Mouse (Mus musculus) megakaryocyte-erythroid progenitor cell, adult 5-6 weeks (primary cell): ENCODE data around the gene Fntb. TPM values are rescaled to one million over a fixed set of nuclear protein-coding genes. Genes with fewer than 3 reads are reported as not detected.
A peak's percentile ranks its signal among the peaks of the same experiment; 100 is the strongest.

Experiments
- ATAC-seq: replicated peaks from 2 replicates; pipeline ENCODE4 v1.8.0; 2016; ENCODE audit warnings: mild to moderate bottlenecking, inconsistent platforms; ENCODE audit not compliant: severe bottlenecking, poor library complexity, low FRiP score, low TSS enrichment
- total RNA-seq, 2 experiments: library from RNA; stranded (forward) in 1 of 2; stranded (reverse) in 1 of 2; fragments of 200-1000, 215-1000 nt in 1 of 2; fragments of >200 nt in 1 of 2; fragmentation: Nextera tagmentation in 1 of 2; gene quantifications; 2 replicates each; pipeline ENCODE4 v1.2.3; 2014 to 2017

Gene Fntb
- total RNA-seq, 2 experiments from 2014 or later, result 15.4 to 31.1 TPM

DNA sequence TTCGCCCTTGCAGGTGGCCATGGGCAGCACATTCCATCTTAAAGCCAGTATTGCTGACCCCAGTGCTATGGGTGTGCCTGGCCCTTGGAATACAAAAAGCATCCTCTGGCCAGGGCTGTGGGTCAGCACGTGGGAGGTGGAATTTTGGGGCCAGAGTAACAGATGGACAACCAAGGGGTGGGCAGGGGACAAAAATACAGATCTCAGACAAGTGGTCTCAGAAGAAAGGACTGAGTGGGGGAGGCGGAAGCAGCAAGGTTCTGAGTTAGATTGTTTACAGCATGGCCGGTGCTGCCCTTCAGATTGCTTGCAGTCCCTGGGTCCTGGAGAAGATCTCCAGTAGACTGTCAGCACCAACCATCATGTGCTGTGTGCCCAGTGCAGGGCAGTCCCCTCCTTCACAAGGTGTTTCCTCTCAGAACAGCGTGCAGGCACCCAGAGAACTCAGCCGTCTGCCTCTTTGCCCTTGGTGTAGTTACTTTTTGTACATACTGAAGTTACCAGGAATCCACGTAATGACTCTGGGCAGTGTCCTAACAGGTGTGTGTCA, 107.5 kb downstream of the Fntb start:
- no peak for ATAC-seq

DNA sequence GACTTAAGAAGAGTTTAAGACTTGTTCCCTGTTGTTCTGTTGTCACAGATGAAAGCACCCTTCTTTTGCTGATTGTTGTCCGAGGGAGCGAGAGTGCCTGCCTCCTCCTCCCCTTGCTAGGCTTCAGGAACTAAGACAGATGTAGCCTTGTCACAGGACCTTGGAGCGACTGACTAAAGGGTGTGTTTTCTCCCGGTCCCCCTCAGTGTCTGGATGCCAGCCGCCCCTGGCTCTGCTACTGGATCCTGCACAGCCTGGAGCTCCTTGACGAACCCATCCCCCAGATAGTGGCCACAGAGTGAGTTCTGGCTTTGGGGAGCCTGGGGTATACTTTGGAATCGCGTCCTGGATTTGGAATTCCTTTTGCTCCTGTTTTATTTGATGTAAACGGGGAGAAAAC, 109.4 kb downstream of the Fntb start:
- no peak for ATAC-seq

DNA sequence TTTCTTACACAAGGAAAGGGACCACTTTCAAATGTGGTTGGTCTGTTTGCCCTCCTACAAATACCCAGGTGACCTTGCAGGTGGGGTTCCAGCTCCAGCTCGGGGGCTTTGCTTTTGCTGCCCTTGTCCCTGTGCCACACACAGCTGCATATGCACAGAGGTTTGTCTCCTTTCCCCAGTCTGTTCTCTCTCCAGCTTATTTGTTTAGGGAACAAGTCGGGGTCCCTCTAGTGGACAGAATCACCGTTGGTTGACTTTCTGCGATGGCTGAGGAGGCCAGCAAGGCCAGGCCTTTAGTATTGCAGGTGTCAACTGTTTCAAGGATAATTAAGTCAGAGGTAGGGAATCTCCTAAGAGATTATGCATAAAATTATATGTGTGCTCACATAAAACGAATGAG, 113.9 kb downstream of the Fntb start:
- peak; percentile 70; the same call in 1 of the 2 replicates for ATAC-seq

DNA sequence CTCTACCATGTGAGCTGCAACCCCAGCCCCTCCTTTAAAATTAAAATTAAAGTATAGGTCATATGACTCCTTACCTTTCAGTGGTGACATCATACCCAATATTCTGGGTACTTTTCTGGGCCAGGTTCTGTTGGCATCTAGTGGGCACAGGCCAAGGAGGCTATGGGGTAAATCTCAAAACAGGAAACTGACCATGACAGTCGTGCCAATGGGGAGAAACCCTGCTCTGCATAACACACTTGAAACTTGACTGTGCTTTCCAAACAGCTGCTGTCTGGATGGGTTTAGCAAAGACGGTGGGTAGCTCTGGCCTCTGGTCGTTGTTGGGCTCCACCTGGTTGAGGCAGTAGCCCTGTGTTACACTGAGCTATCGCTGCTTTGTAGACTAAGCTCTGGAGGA, 114.7 kb downstream of the Fntb start:
- ATAC-seq, result no peak

DNA sequence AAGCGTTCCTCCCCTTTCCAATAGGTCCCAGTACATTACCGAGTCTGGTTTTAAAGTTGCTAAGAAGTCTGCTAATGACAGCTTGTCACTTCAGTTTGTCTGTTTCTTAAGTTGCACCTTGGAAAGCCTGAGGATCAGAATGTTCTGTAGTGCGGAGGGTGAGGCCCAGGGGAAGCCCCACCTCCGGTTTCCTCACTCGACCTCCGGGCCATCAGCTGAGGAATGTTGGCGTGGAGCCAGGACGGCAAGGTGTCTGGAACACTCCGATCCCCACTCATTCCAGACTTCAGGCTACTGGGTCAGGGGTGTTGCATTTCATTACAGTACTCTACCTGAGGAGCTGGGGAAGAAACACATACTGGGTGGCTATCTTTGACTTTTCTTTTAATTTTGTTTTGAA, 118.4 kb downstream of the Fntb start:
- no peak for ATAC-seq

DNA sequence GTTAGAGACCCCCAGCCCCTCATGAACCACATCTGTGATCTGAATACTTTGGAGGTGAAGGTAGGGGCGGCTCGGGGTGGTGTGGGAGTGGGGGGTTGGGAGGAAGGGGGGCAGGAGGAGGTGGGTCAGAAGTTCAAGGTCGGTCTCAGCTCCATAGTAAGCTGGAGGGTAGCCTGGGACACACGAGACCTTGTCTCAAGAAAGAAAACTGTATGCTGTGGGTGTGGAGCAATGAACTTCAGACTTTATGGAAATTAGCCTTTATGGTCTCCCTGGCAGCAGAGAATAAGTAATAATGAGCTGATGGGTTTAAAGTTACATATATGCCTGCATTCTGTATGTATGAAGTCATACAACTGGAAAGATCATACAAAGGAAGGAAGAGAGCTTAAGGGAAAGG, 119.7 kb downstream of the Fntb start:
- ATAC-seq, result no peak

DNA sequence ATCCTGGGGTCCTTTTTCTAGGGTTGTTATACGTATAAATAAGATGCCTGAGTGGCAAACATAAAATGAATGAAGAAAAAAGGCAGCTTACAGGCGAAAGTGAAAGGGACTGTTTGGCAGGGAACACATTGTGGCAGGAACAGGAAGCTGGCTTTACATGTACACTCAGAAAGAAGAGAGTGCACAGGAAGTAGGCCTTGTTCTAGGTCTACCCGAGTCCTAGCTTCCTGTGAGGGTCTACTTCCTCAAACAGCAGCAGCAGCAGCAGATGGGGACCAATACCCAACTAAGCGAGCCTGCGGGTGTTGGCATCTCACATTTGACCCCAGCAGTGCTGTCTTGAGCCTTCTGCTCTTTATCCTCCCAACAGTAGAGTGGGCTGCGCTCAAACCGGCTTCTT, 121.4 kb downstream of the Fntb start:
- no peak for ATAC-seq

DNA sequence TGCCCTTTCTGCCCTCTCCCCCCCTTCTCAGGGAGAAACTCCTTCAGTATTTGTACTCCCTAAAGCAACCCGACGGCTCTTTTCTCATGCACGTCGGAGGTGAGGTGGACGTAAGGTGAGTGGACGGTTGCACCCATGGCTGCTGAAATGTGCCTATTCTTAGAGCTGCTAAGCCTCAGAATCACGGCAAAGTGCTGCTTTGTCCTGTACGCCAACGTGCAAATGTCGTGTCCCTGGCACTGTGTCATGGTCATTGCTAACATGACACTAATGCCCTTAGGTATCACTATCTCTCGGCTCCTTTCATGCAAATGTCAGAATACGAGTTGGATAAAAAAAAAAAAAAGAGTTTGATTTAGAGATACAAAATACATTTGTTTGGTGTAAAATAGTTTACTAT, 122.6 kb downstream of the Fntb start:
- no peak for ATAC-seq

DNA sequence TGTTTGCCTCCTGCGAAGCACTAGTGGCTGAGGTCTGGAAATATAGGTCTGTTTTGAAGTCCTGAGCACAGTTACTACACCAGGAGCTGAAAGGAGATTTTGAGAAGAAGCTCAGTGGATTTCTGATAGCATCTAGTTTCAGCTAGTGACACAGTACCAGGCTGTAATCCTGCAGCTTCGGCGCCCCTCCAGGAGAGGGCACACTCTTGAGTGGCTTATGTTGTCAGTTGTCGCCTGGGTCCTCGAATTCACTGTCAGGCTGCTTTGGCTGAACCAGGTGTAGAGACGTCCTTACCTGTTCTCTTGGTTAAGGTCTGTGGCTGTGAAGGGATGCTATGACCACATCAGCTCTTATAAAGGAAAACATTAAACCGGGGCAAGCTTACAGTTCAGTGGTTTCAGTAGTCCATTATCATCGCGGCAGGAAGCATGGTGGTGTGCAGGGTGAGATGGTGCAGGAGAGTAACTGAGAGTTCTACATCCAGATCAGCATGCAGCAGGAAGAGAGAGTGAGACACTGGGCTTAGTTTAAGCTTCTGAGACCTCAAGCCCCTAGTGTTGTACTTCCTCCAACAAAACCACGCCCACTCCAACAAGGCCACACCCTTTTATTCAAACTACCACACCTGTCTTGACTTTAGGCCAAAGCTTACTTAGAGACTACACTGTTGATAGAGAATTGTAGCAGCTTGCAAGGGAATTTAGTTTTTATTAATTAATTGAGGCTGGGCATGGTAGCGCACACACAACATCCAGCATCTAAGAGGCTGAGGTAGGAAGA, 124.2 kb downstream of the Fntb start:
- ATAC-seq, result no peak

DNA sequence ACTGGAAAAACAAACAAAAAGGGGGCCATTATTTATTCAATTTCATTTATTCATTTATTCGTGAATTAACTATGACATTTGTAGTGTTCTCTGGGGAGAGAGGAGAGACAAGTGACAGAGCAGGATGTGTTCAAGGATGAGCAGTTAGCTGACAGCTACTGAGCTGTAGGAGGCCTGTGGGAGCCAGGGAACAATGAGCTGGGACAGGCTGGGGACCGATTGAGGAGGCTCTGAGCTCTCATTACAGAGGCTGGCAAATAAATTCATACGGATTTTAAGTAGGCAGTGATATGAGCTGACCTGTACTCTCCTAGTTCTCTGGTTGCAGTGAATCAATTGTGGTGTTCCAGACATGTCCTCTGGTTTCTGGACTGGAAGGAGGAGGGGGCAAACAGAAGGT, 125.8 kb downstream of the Fntb start:
- ATAC-seq, result no peak

DNA sequence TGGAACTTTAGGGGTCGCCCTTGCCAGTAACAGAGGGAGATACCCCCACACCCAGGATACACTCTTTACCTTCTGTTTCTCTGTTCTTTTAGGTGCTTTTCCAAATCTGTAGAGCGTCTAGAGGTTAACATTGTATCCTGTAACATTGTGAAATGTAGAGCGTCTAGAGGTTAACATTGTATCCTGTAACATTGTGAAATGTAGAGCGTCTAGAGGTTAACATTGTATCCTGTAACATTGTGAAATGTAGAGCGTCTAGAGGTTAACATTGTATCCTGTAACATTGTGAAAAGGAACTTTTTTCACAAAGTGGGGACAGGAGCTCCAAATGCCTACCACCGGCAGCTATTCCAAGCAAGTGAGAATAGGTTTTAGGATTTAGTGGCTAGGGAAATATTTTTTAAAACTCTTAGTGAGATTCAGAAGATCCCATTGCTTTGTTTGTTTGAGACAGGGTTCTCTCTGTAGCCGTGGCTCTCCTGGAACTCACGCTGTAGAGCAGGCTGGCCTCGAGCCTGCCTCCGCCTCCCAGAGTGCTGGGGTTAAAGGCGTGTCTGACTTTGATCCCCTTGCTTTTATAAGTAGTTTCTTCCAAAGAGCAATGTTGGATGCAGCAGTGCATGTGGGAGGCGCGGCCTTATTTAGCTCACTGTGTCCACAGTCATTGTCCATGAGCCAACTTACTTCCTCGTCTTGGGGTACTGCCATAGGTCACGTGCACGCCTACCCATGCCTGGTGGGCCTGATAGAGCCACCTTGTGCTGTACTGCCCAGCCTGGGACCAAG, 127.7 kb downstream of the Fntb start:
- peak; percentile 24; the same call in 1 of the 2 replicates for ATAC-seq

DNA sequence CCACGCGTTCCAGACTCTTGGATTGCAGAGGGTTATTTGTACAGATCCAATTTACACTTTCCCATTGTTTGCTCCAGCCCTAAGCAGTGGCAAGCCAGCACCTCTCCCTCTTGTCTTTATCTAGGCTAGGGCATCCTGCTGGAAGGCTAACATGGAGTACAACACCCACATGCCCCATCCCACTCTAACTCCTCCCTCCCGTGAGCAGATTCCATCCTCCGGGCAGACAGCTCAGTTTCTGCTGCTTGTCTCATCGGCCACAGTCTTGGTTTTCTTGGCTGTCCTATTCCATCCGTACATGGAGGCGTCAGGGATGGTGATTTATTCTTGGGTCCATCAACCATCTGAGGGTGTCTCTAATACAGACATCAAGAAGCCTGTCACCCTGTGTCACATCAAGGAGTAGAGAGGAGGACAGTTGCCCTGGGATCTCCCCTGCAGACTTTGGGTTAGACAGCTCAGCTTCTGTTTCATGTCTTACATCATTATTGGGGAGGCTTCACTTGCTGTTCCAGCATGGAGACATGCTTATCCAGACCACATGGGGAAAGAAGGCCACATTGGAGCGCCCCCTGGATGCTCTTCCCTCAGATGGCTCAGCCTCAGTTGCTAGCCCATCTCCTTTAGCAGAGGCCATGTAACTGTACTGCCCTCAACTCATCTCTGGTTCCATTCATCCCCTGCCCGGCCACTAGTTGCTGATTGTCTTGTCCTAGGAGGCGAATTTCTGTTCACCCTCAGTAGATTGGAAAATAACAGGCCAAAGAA, 129.6 kb downstream of the Fntb start:
- no peak for ATAC-seq

DNA sequence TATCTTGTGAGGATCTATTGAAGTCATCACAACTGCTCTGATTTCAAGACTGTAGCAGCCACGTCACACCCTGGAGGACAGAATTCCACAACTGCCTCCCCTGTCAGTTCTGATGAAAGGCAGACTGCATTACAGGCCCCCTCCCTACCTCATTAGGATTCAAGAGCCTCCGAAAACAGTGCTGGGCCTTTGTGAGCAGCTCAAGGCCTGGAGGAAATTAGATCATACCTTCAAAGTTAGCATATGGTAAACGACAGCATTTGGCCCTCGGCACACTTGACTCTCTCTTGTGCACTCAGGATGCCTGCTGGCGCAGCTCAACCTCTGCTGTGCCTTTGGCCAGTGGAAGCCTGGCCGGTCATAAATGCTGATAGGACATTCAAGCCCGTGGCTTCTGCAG, 130.4 kb downstream of the Fntb start:
- no peak for ATAC-seq

DNA sequence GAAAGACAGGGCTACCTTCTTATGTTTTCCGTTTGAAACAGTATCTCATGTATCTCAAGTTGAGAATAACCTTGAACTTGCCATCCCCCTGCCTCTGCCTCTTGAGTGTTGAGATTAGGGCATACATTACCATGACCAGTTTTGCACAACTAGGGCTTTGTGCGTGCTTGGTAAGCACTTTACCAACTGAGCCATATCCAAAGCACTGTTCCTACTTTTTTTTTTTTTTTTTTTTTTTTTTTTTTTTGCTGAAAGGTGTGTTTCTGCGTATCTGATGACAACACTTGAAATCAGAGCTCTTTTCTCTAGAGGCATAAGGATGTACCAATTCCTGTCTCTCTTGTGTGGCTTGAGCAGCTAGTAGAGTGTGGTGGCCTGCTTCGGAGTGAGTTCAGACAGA, 131.2 kb downstream of the Fntb start:
- ATAC-seq, result no peak

DNA sequence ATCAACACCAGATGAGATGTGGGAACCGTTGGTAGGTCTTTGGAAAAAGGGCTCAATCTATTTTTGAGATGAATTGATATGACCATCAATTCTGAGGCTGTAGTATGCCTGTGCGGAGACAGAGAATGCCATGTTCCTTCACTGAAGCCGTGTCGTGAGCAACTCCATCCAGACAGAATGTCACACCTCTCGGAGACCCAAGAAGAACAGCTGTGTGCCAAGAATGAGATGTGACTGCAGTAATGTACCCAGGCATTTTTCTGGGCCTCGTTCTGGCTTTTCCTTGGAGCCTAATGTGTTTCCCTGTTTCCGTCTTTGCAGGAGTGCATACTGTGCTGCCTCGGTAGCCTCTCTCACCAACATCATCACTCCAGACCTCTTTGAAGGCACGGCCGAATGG, 131.6 kb downstream of the Fntb start:
- no peak for ATAC-seq

DNA sequence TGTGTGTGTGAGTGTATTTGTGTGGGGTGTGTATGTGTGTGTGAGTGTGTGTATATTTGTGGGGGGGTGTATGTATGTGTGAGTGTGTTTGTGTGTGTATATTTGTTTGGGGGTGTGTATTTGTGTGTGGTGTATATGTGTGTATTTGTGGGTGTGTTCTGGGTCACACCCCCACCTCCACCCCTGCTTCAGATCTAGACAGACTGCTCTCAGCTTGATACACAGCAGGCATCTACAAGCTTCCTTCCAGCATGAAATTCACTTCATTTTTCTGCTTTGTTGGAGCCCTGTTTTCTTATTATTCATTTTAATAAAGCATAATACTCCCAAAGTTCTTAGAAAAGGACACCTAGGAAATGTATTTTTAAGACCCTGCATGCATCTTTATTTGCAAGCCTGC, 132.8 kb downstream of the Fntb start:
- no peak for ATAC-seq

DNA sequence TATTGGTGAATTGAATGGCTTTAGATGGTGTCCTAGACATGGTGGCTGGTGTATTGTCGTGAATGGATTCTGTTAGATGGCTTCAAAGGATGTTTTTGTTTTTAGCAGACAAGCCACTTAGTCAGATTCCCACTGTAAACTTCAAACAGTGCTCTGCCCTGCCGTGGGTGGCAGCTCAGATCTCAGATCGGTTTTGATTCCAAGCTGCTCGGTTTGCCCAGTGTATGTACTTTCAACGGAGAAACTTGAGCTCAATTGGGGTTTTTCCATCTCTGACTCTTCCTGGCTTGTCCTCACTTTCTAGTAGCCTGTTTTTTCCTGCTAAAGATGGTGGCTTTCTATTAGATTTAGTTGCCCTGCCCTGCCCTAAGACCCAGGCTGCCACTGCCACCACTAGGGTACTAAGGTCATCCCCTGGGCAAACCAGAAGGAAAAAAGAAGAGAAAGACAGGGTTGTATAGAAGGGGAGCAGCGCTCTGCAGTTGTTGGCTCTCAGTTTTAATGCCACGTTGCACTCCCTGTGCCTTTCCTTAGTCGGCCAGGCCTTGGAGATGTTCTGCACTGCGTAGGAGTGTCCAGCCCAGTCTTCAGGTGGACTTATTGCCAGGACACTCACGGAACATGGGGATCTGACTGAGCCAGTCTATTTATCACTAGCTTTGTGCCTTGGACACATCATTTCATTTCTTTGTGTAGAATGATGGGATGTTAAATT, 134.0 kb downstream of the Fntb start:
- ATAC-seq, result no peak

DNA sequence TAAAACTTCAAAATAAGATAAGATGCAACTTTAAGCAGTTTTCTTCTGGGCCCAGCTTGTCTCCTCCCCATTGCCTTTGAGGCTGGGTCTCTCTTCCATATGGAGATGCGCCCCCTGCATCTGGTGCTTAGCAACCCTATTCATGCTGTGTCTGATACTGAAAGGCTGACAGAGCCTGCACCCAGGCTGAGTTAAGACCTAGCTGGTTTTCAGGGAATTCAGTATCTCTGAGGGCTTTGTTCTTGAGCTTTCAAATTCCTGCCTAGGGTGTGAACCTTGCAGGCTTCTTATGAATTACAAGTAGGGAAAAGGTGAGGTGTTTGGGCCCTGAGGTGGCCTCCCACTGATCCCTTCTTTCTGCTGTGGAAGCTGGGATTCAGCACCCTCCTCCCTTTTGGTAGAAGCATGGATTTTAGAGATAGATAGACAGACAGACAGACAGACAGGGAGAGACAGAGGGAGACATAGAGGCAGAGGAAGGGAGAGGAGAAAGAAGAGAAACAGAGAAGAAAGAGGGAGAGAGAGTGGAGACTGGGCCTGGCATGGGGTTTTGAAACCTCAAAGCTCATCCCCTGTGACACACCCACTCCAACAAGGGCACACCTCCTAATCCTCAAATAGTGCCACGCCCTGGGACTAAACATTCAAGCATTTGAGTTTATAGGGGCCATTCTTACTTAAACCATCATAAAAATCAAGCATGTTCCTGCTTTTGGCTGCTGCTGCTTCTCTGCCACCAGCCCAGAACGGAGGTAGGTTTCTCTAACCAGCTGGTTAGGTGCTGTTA, 136.3 kb downstream of the Fntb start:
- ATAC-seq, result 0 out of 2 replicates have a peak, but pooled peaks have one; percentile 38

DNA sequence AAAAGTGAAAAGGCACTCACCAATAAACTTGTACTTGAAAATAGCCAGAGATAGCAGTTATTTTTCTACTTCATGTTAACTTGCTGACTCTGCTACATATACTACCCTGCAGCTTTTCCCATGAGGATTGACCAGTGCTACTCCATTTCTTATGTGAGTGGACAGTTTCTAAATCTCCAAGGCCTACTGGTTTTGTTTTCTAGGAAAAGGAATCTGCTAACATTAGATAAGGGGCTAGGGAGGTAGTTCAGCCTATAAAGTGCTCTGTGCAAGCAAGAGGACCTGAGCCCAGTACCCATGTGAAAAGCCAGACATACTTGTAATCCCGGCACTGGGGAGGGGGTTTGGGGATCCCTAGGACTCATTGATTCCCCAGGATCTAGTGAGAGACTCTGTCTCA, 140.9 kb downstream of the Fntb start:
- no peak for ATAC-seq
